Mouse (Mus musculus) stomach, embryonic 14.5 days (tissue): Measurements from ENCODE around the gene Plcd1. TPM values are rescaled to one million over a fixed set of nuclear protein-coding genes. Genes with fewer than 3 reads are reported as not detected.

Experiments used
- ATAC-seq: fragments of 200-750 bp; cut with Nextera tagmentation; 2 replicates; pipeline ENCODE4 v1.8.0; 2017; ENCODE audit warnings: low read depth, moderate TSS enrichment; ENCODE audit not compliant: insufficient number of reproducible peaks, insufficient read depth, low FRiP score
- H3K27ac ChIP-seq: fragments of 300-500 bp; sonication (generic); 2 replicates; pipeline ENCODE4 v1.5.1; 2014; ENCODE audit warnings: mild to moderate bottlenecking, low read length, moderate library complexity, mixed read lengths
- H3K27me3 ChIP-seq: fragments of 300-500 bp; sonication (generic); 2 replicates; pipeline ENCODE4 v1.6.1; 2014; ENCODE audit warnings: low read length, control low read depth, mixed read lengths; ENCODE audit not compliant: control insufficient read depth, insufficient read depth
- H3K36me3 ChIP-seq: fragments of 300-500 bp; sonication (generic); 2 replicates; pipeline ENCODE4 v1.6.1; 2014; ENCODE audit warnings: mild to moderate bottlenecking, control low read depth, low read length, moderate library complexity, mixed read lengths; ENCODE audit not compliant: control insufficient read depth, insufficient read depth
- H3K4me1 ChIP-seq: fragments of 300-500 bp; sonication (generic); 2 replicates; pipeline ENCODE4 v1.6.1; 2014; ENCODE audit warnings: low read length, control low read depth, mixed read lengths; ENCODE audit not compliant: control insufficient read depth, insufficient read depth
- H3K4me2 ChIP-seq: fragments of 300-500 bp; sonication (generic); replicated peaks from 2 replicates; pipeline ENCODE4 v1.6.1; 2014; ENCODE audit warnings: low read depth, low read length, control low read depth
- H3K4me3 ChIP-seq: fragments of 300-500 bp; sonication (generic); 2 replicates; pipeline ENCODE4 v1.5.1; 2014; ENCODE audit warnings: low read depth, low read length, control low read depth
- H3K9ac ChIP-seq: fragments of 300-500 bp; sonication (generic); replicated peaks from 2 replicates; pipeline ENCODE4 v1.6.1; 2014; ENCODE audit warnings: low read depth, mild to moderate bottlenecking, control low read depth, low read length, moderate library complexity, mixed read lengths
- H3K9me3 ChIP-seq: fragments of 300-500 bp; sonication (generic); 2 replicates; pipeline ENCODE4 v1.6.1; 2016; ENCODE audit warnings: low read depth, low read length, control low read depth; ENCODE audit not compliant: control insufficient read depth
- WGBS: fragments of 180-500 bp; shearing (Covaris S2); extraction: QIAGEN DNeasy Blood & Tissue Kit; methylation state at CpG from one replicate; pipeline ENCODE4 v1.1.7; 2014; 5-methylcytosine and 5-hydroxymethylcytosine counted together
- polyA plus RNA-seq: library from polyadenylated mRNA; unstranded; fragments of >200 nt; fragmentation: Nextera tagmentation; extraction: Ambion mirVana; gene quantifications from 2 replicates; pipeline ENCODE4 v1.2.1, GENCODE M21; 2014

The Plcd1 gene
- polyA plus RNA-seq, 1 experiment from 2014 or later, result 44.3 TPM

GRCm38 (mm10) chr9:119035836-119036235 lies 57.5 kb downstream of the Plcd1 start:
- H3K9me3 ChIP-seq, result no peaks in the 10 kb centered on the region
- H3K36me3 ChIP-seq, result peaks cover 36% of the 10 kb centered on the region
- no peaks in the 10 kb centered on the region for H3K27me3 ChIP-seq
- no peak for ATAC-seq
- no peak overlapping the region for H3K4me2 ChIP-seq
- H3K27ac ChIP-seq, result no peak overlapping the region
- 56% methylated on average over 7 of the region's 7 CpGs for WGBS
- no peaks in the 10 kb centered on the region for H3K4me1 ChIP-seq
- H3K4me3 ChIP-seq, result no peak overlapping the region
- no peak overlapping the region for H3K9ac ChIP-seq

DNA sequence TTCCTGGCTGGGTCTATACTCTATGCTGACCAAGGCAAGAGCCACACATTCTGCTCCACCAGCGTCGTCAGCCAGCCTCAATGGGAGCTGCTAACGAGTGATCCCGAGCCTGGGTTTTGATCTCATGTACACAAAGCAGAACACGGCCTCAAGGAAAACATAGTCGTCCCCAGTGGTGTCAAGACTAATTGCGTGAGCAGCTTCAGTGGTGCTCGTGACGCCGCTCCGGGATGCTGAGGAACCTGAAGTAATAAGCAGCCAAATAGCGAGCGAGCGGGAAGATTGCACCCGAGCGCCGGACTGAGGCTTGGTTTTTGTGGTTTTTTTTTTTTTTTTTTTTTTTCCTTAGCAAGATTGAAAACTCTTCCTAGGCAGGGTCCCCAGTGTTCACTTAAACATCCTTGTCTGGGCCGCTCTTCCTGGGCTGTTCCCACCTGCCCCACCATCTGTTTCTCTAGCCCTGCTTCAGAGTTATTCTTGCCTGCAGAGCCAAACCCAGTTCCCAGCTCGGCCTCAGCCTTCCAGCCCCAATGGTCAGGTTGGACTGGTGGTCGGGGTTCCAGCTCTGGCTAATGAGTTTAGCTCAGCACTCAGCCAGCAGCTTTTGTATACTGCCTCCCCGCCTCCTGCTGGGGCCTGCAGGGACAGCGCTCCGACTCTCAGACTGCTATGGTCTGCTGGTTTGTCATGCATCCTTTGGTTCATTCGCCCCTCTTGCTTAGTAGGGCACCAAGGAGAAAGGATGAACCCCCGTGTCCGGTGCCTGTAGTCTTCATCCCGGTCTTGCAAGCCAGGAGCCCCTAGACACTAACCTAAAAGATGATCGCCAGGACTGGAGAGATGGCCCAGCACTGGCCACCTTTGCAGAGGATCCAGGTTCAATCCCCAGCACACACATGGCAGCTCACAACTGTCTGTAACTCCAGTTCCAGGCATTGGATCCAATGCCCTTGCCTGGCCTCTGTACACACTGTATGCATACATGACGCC lies 58.3 kb downstream of the Plcd1 start:
- 87% methylated on average over 29 of the region's 29 CpGs for WGBS
- peaks cover 30% of the 10 kb centered on the region for H3K36me3 ChIP-seq
- no peaks in the 10 kb centered on the region for H3K4me1 ChIP-seq
- no peak overlapping the region for H3K4me3 ChIP-seq
- peak; percentile 21; the same call in 1 of the 2 replicates for ATAC-seq
- no peaks in the 10 kb centered on the region for H3K27me3 ChIP-seq
- no peak overlapping the region for H3K9ac ChIP-seq
- H3K27ac ChIP-seq, result no peak overlapping the region
- no peak overlapping the region for H3K4me2 ChIP-seq
- no peaks in the 10 kb centered on the region for H3K9me3 ChIP-seq

GRCm38 (mm10) chr9:119034069-119034468 lies 59.2 kb downstream of the Plcd1 start:
- Histone ChIP-seq H3K4me3 (no peak overlapping the region), H3K4me2 (no peak overlapping the region), H3K9ac (no peak overlapping the region), H3K27me3 (no peaks in the 10 kb centered on the region), H3K36me3 (peaks cover 28% of the 10 kb centered on the region), H3K9me3 (no peaks in the 10 kb centered on the region), H3K4me1 (no peaks in the 10 kb centered on the region), H3K27ac (no peak overlapping the region)
- 89% methylated on average over 8 of the region's 8 CpGs for WGBS
- ATAC-seq, result no peak

DNA sequence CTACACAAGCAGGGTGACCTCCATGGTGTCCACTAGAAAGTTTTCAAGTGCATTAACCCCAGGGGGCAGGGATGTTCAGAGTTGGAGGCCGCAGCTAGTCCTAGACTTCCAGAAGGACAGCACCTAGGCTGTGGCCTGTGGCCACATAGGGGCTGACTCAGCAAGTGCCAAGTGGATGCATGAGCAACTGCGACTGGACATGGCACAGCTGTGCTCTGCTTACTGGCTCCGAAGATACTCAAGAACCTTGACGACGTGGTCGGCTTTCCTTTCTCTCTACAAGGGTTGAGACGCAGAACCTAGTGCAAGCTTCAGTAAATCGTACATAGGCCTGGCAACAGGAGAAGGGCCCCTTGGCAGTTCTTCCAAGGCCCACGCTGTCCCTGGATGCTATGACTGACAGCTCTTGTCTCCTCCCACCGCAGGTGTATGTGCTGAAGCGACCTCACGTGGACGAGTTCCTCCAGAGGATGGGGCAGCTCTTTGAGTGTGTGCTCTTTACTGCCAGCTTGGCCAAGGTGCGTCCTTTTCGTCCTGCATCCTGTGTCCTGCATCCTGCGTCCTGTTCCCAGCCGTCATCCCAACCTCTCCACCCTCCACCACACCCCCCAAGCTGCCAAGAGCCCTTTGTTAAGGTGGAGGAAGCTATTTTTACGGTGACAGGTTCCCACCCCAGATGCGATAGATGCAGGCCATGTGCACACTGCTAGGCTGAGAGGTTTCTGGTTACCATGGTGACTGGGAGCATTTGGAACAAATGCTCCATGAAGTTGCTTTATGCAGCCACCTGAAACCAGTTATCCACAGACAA lies 60.0 kb downstream of the Plcd1 start:
- no peak for ATAC-seq
- 80% methylated on average over 19 of the region's 19 CpGs for WGBS

DNA sequence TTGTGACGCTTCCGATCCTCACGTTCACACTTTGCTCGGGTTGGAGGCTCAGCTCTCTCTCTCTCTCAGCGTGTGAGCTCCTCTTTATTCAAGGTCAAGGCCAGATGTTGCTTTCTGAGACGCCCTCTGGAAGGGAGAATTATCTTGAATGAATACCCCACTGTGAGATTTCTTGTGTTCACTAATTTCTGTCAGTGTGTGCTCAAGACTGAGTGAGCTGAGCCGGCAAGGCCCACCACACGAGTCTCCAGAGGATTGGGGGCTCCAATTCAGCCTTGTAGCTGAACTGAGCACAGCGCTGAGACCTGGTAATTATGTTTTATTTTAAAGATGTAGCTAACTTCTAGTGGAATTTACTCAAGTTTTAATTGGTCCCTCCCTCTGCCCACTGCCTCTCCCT lies 60.8 kb downstream of the Plcd1 start:
- no peak overlapping the region for H3K27ac ChIP-seq
- H3K9ac ChIP-seq, result no peak overlapping the region
- no peak for ATAC-seq
- H3K27me3 ChIP-seq, result no peaks in the 10 kb centered on the region
- H3K4me2 ChIP-seq, result no peak overlapping the region
- no peaks in the 10 kb centered on the region for H3K9me3 ChIP-seq
- H3K4me3 ChIP-seq, result no peak overlapping the region
- no peaks in the 10 kb centered on the region for H3K4me1 ChIP-seq
- peaks cover 25% of the 10 kb centered on the region for H3K36me3 ChIP-seq
- 65% methylated on average over 9 of the region's 9 CpGs for WGBS

More for the DNA sequence above, 60.0 kb downstream of the Plcd1 start:
- H3K36me3 ChIP-seq, result peaks cover 25% of the 10 kb centered on the region
- H3K27me3 ChIP-seq, result no peaks in the 10 kb centered on the region
- H3K4me1 ChIP-seq, result no peaks in the 10 kb centered on the region
- no peak overlapping the region for H3K4me2 ChIP-seq
- H3K4me3 ChIP-seq, result no peak overlapping the region
- H3K27ac ChIP-seq, result no peak overlapping the region
- no peak overlapping the region for H3K9ac ChIP-seq
- H3K9me3 ChIP-seq, result no peaks in the 10 kb centered on the region

- no peak for ATAC-seq
- no peak overlapping the region for H3K27ac ChIP-seq
- H3K4me2 ChIP-seq, result no peak overlapping the region
- no peaks in the 10 kb centered on the region for H3K9me3 ChIP-seq
- no peaks in the 10 kb centered on the region for H3K4me1 ChIP-seq
- no peaks in the 10 kb centered on the region for H3K27me3 ChIP-seq
- peaks cover 24% of the 10 kb centered on the region for H3K36me3 ChIP-seq
- H3K4me3 ChIP-seq, result no peak overlapping the region
- WGBS, result 83% methylated on average over 14 of the region's 14 CpGs
- H3K9ac ChIP-seq, result no peak overlapping the region
Measured at GRCm38 (mm10) chr9:119031772-119032171, 61.5 kb downstream of the Plcd1 start.

DNA sequence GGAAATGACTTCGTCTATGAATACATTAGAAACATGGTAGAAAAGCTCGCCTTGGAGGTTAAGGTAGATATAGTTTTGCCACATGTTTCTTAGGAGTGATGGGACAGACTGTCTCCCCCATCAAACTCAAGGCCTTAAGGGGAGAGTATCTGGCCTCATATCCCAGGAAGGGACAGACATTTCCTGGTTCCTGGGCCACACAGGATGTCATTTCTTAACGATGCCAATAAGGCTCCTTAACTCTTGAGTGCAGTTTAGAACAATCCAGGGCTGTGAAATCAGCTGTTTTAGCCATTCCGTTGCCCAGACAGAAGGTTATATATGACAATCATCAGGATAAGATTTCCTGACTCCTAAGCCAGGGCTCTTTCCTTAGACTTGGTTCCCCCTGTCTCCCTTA lies 62.3 kb downstream of the Plcd1 start:
- Histone ChIP-seq H3K36me3 (peaks cover 24% of the 10 kb centered on the region), H3K9ac (no peak overlapping the region), H3K4me1 (no peaks in the 10 kb centered on the region), H3K27ac (no peak overlapping the region), H3K27me3 (no peaks in the 10 kb centered on the region), H3K4me3 (no peak overlapping the region), H3K9me3 (no peaks in the 10 kb centered on the region), H3K4me2 (no peak overlapping the region)
- no peak for ATAC-seq
- WGBS, result 93% methylated on average over 4 of the region's 4 CpGs

- no peaks in the 10 kb centered on the region for H3K4me1 ChIP-seq
- ATAC-seq, result 0 out of 2 replicates have a peak, but pooled peaks have one; percentile 14
- no peaks in the 10 kb centered on the region for H3K27me3 ChIP-seq
- no peak overlapping the region for H3K4me3 ChIP-seq
- no peak overlapping the region for H3K4me2 ChIP-seq
- no peak overlapping the region for H3K27ac ChIP-seq
- H3K9me3 ChIP-seq, result no peaks in the 10 kb centered on the region
- peaks cover 16% of the 10 kb centered on the region for H3K36me3 ChIP-seq
- H3K9ac ChIP-seq, result no peak overlapping the region
- WGBS, result 55% methylated on average over 7 of the region's 7 CpGs
Measured at GRCm38 (mm10) chr9:119029568-119029967, 63.7 kb downstream of the Plcd1 start.
